Mouse (Mus musculus): ENCODE data around the gene Coro2b.
"Not testable (repeated sequence)": the region's sequence is repeated elsewhere in the genome, so short reads cannot be mapped to it uniquely, and the experiment has no call there.

Coro2b gene

GRCm38 (mm10) chr9:62469696-62470095 is 67.1 kb downstream of the Coro2b start:
- peak; percentile 65 to 80 for DNase-seq

GRCm38 (mm10) chr9:62469143-62469542 is 67.7 kb downstream of the Coro2b start:
- peak; percentile 92 to 96 for DNase-seq

- peak in 1 of 2 experiments; percentile 29 for DNase-seq
Measured at GRCm38 (mm10) chr9:62467413-62467784, 69.4 kb downstream of the Coro2b start.

- DNase-seq: peak in 1 of 2 experiments; percentile 42
Measured at GRCm38 (mm10) chr9:62466742-62467412, 70.0 kb downstream of the Coro2b start.

- DNase-seq: no peak
Measured at GRCm38 (mm10) chr9:62466053-62466452, 70.8 kb downstream of the Coro2b start.

- peak in 1 of 2 experiments; percentile 37 for DNase-seq
Measured at GRCm38 (mm10) chr9:62464727-62465126, 72.1 kb downstream of the Coro2b start.

- DNase-seq: no peak
Measured at GRCm38 (mm10) chr9:62461766-62462165, 75.1 kb downstream of the Coro2b start.

GRCm38 (mm10) chr9:62461095-62461494 is 75.7 kb downstream of the Coro2b start:
- peak; percentile 54 to 65 for DNase-seq

GRCm38 (mm10) chr9:62460086-62460485 is 76.8 kb downstream of the Coro2b start:
- no peak for DNase-seq

- DNase-seq: peak in 1 of 2 experiments; percentile 60
Measured at GRCm38 (mm10) chr9:62458457-62458856, 78.4 kb downstream of the Coro2b start.

GRCm38 (mm10) chr9:62456015-62456414 is 80.8 kb downstream of the Coro2b start:
- peak; percentile 75 to 77 for DNase-seq

- DNase-seq: peak in 1 of 2 experiments; percentile 66
Measured at GRCm38 (mm10) chr9:62455210-62455969, 81.5 kb downstream of the Coro2b start.

- DNase-seq: peak in 1 of 2 experiments; percentile 26
Measured at GRCm38 (mm10) chr9:62452373-62452993, 84.4 kb downstream of the Coro2b start.

- DNase-seq: no peak
Measured at GRCm38 (mm10) chr9:62451585-62452372, 85.1 kb downstream of the Coro2b start.

GRCm38 (mm10) chr9:62450862-62451261 is 86.0 kb downstream of the Coro2b start:
- DNase-seq: peak in 1 of 2 experiments; percentile 15

- peak in 1 of 2 experiments; percentile 17 for DNase-seq
Measured at GRCm38 (mm10) chr9:62450355-62450754, 86.5 kb downstream of the Coro2b start.

GRCm38 (mm10) chr9:62447337-62447736 is 89.5 kb downstream of the Coro2b start:
- not testable (repeated sequence) for DNase-seq

GRCm38 (mm10) chr9:62438755-62439101 is 98.1 kb downstream of the Coro2b start:
- peak in 1 of 2 experiments; percentile 33 for DNase-seq

GRCm38 (mm10) chr9:62438085-62438754 is 98.6 kb downstream of the Coro2b start:
- peak; percentile 50 to 65 for DNase-seq

GRCm38 (mm10) chr9:62437446-62437845 is 99.4 kb downstream of the Coro2b start:
- no peak for DNase-seq

GRCm38 (mm10) chr9:62435613-62436318 is 101.1 kb downstream of the Coro2b start:
- DNase-seq: peak; percentile 58 to 59
